ENCODE assay signal across 8 mouse cellular contexts in genomic region chr17:44078631-44079350, GRCm38 (mm10). TPM values are rescaled to one million over a fixed set of nuclear protein-coding genes. Genes with fewer than 3 reads are reported as not detected.
DNase-seq lines count a peak whose midpoint lies in the region; ATAC-seq lines count a peak whose summit lies in the region.

Enpp5 (plus strand) TSS chr17:44078813.

- WGBS in intestine, embryonic 14.5 days = 1% methylated on average over 31 of the region's 31 CpGs

- H3K4me3 ChIP-seq in intestine, embryonic 14.5 days (ENCODE audit: low read depth, low read length) = peak within 1 kb of the TSS; percentile 59

- H3K4me1 ChIP-seq in intestine, embryonic 14.5 days (replicated peaks; ENCODE audit: control insufficient read depth, insufficient read depth, low read length) = no peaks in the 10 kb centered on the region

- peak within 1 kb of the TSS; percentile 63 for H3K4me2 ChIP-seq in intestine, embryonic 14.5 days (ENCODE audit: low read length)

- no peaks in the 10 kb centered on the region for H3K36me3 ChIP-seq in intestine, embryonic 14.5 days (ENCODE audit: control insufficient read depth, insufficient read depth, low read length)

- peak within 1 kb of the TSS; percentile 51 for H3K9ac ChIP-seq in intestine, embryonic 14.5 days (ENCODE audit: low read length)

- H3K27me3 ChIP-seq in intestine, embryonic 14.5 days (replicated peaks; ENCODE audit: control insufficient read depth, insufficient read depth, low read length) = no peaks in the 10 kb centered on the region

- DNase-seq in adrenal gland, adult 18-20 months (ENCODE audit: low spot score in 2 of 2) = peak; percentile 73 to 75
- peak; percentile 87 for DNase-seq in embryo, embryonic 11 days
- peak; percentile 78 for DNase-seq in gastrocnemius, postnatal 25 days
- DNase-seq in intestine, embryonic 14.5 days (ENCODE audit: low spot score) = peak; percentile 86
- DNase-seq in left cerebral cortex, postnatal 10 days (ENCODE audit: extremely low spot score in 1 of 2, low spot score in 2 of 2) = peak; percentile 89 to 90
- peak; percentile 93 for DNase-seq in right cerebral cortex, postnatal 25 days
- DNase-seq in urinary bladder, postnatal 36 days (ENCODE audit: low spot score in 2 of 2) = peak; percentile 82 to 88

- H3K9me3 ChIP-seq in intestine, embryonic 14.5 days (ENCODE audit: control insufficient read depth, low read length) = no peaks in the 10 kb centered on the region

- peak within 1 kb of the TSS; percentile 73 for H3K27ac ChIP-seq in intestine, embryonic 14.5 days (ENCODE audit: low read depth)

- intact Hi-C loops in left cerebral cortex, postnatal 10 days (cut with DNase I) = loop anchor here (5.0 kb wide), 1 partner anchor 54 kb away; no protein-coding TSS in a partner anchor

- ATAC-seq in intestine, embryonic 14.5 days (replicated peaks; ENCODE audit: low FRiP score, low TSS enrichment, low read depth) = peak; percentile 97
- peak; percentile 91 for ATAC-seq in megakaryocyte-erythroid progenitor cell, adult 5-6 weeks (replicated peaks; ENCODE audit: low FRiP score, low TSS enrichment, poor library complexity, severe bottlenecking)

RNA-seq across cellular contexts. Expression of gene Enpp5, which starts in this region (rescaled TPM):
- 10 to 100 TPM; 63.8 to 76.2 TPM for total RNA-seq in adrenal gland, adult 18-20 months (2021)
- total RNA-seq in gastrocnemius, postnatal 25 days (2021) = 1 to 10 TPM; 4.1 to 6.0 TPM
- polyA plus RNA-seq in intestine, embryonic 14.5 days (2014; fragmentation: Nextera tagmentation; extraction: Ambion mirVana) = 17.8 and 18.5 TPM in 2 replicates
- 100 to 1,000 TPM; 135 to 139 TPM for total RNA-seq in left cerebral cortex, postnatal 10 days (2021)
- 10.6 and 12.2 TPM in 2 replicates for total RNA-seq in megakaryocyte-erythroid progenitor cell, adult 5-6 weeks (2014; fragmentation: Nextera tagmentation)
- total RNA-seq in megakaryocyte-erythroid progenitor cell, adult 5-6 weeks (2017) = 30.4 and 30.9 TPM in 2 replicates

Comparison
In these comparisons a context has a peak if more than half of its experiments do, and no peak if none do; other contexts are left out.
1. Peak in every context shown above with its lines: DNase-seq, ATAC-seq, H3K4me3 ChIP-seq and H3K27ac ChIP-seq.